Mouse (Mus musculus) embryonic fibroblast, embryonic 13.5 days (primary cell): ENCODE results near the gene Mrps12.

Source experiments
- CTCF ChIP-seq: IDR thresholded peaks from 2 replicates; pipeline ENCODE4 v1.5.1; 2011; ENCODE audit warnings: mild to moderate bottlenecking, control low read depth, low read length, moderate library complexity, borderline replicate concordance; ENCODE audit not compliant: insufficient read depth
- POLR2A ChIP-seq: IDR thresholded peaks from 2 replicates; pipeline ENCODE4 v1.6.1; 2011; ENCODE audit warnings: low read depth, mild to moderate bottlenecking, control low read depth, low read length, moderate library complexity

DNA sequence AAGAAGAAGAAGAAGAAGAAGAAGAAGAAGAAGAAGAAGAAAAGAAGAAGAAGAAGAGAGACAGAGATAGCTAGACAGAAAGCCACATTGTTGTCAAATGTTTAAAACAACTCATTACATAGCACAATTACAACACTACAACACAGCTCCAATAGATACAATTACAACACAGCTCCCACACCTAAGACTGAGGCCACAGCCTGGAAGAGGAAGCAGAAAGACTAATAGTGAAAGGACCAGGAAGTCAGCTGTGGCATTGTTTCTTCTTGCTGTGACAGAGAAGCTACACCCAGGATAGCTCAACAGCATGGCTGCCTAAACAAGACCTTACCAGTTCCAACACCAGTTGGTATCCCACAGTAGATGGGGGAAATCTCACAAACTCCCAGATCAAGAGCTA, 32.2 kb downstream of the Mrps12 start:
- no peak for TF ChIP-seq CTCF
- no peak for TF ChIP-seq POLR2A
